Mouse (Mus musculus) olfactory bulb, adult 2 months (tissue): ENCODE results near the gene Cfl2.

Source experiments
- CTCF ChIP-seq: fragments of 200-500 bp; IDR thresholded peaks from 2 replicates; pipeline ENCODE4 v1.5.1; 2012; ENCODE audit warnings: low read depth, mild to moderate bottlenecking, low read length, moderate library complexity; ENCODE audit not compliant: insufficient read depth
- POLR2A ChIP-seq: fragments of 200-500 bp; IDR thresholded peaks from 2 replicates; pipeline ENCODE4 v1.6.1; 2012; ENCODE audit warnings: mild to moderate bottlenecking, low read depth, low read length, moderate library complexity; ENCODE audit not compliant: insufficient read depth

DNA sequence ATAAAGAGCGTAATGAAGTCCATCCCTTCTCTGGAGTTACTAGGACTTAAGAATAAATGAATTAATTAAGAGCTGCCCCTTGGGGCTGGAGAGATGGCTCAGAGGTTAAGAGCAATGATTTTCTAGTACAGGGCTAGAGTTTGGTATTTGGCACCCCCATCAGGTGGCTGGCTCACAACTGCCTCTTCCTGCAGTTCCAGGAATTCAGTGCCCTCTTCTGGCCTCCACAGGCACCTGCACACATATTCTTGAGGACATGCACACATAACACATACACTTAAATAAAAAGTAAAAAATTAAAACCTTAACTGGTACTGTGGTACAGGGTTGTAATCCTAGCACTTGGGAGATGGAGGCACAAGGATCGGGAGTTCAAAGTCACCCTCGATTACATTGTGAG is 37.5 kb downstream of the Cfl2 start:
- TF ChIP-seq POLR2A: no peak
- no peak for TF ChIP-seq CTCF
